Mouse (Mus musculus) ES-Bruce4 (cell line): ENCODE data around the gene Asb15.

Experiments
- CTCF ChIP-seq: IDR thresholded peaks from one replicate; pipeline ENCODE4 v1.8.1; 2011; ENCODE audit warnings: low read depth, low read length
- EP300 ChIP-seq: IDR thresholded peaks from 2 replicates; pipeline ENCODE4 v1.6.1; 2011; ENCODE audit warnings: low read depth, low read length; ENCODE audit not compliant: insufficient read depth
- POLR2A ChIP-seq: IDR thresholded peaks from one replicate; pipeline ENCODE4 v1.8.1; 2011; ENCODE audit warnings: low read length; ENCODE audit not compliant: insufficient read depth

- TF ChIP-seq POLR2A: no peak
- peak; percentile 12 for TF ChIP-seq CTCF
- TF ChIP-seq EP300: no peak
These were observed 37.6 kb upstream of the Asb15 start for GRCm38 (mm10) chr6:24490341-24490740.
